Mouse (Mus musculus): Measurements from ENCODE around the gene Gm12117.

GRCm38 (mm10) chr11:33274816-33275215 lies 1.7 kb downstream of the Gm12117 start:
- TF ChIP-seq CTCF (conservative IDR thresholded peaks at IDR 0.05; ENCODE audit: low read length) (no peak), POU5F1 (IDR thresholded peaks at IDR 0.05; ENCODE audit: borderline replicate concordance, low read length) (no peak)
